ENCODE assay signal across 15 mouse cellular contexts in the genomic region with DNA sequence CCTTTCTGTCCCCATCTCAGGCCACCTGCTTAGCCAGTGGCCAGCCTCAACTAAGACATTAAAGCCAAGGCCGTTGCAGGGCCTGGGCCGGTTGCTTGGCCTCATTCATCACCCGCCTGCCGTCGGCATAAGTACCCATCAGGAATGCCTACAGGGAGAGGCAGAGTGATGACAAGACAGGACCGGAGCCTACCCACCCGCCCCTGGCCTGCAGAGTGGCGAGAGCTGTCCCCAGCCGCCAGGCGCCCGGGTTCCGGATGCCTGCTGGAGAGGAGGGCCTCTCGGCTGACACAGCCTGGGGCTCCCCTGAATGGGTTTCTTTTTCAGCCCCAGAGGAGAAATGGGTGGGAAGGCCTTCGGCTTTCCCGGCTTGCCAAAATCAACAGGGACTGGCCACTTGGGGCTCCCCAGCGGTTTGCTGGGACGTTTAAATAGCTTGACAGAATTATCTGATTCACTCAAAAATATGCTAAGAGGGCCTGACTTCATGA. TPM values are rescaled to one million over a fixed set of nuclear protein-coding genes. Genes with fewer than 3 reads are reported as not detected.
DNase-seq lines count a peak whose midpoint lies in the region; ATAC-seq and TF ChIP-seq lines count a peak whose summit lies in the region.
"Had no signal": no experiment of that assay in that cellular context is flagged by ENCODE, and none has a peak within 500 bp of the region (broad histone marks: within the 10 kb centered on the region; RNA-seq: fewer than 3 reads in every experiment).

No protein-coding gene starts in this region.

- no peak overlapping the region for H3K9ac ChIP-seq in heart, postnatal 0 days (replicated peaks; ENCODE audit: low read depth, low read length)
- H3K9ac ChIP-seq: embryonic facial prominence, embryonic 15.5 days; midbrain, embryonic 13.5 days; neural tube, embryonic 12.5 days had no signal

- 0 out of 2 replicates have a peak, but pooled peaks cover 4% of the 10 kb centered on the region for H3K27me3 ChIP-seq in heart, postnatal 0 days (ENCODE audit: control insufficient read depth, insufficient read depth, low read length)
- peaks cover 76% of the 10 kb centered on the region for H3K27me3 ChIP-seq in limb, embryonic 10.5 days (ENCODE audit: low read depth, poor library complexity, severe bottlenecking)
- H3K27me3 ChIP-seq: embryonic facial prominence, embryonic 15.5 days; midbrain, embryonic 13.5 days; neural tube, embryonic 12.5 days had no signal

- peak; percentile 39; the same call in 1 of the 2 replicates for ATAC-seq in heart, postnatal 0 days (ENCODE audit: insufficient read depth, low read depth)
- no peak for ATAC-seq in erythroblast, adult 5-6 weeks (replicated peaks; ENCODE audit: low FRiP score, poor library complexity, severe bottlenecking)
- ATAC-seq: CD4-positive, CD25-positive, alpha-beta regulatory T cell, adult 4 months; midbrain, embryonic 13.5 days had no signal

- H3K9me3 ChIP-seq in heart, postnatal 0 days (replicated peaks; ENCODE audit: control insufficient read depth, low read length): no peaks in the 10 kb centered on the region
- no peaks in the 10 kb centered on the region for H3K9me3 ChIP-seq in limb, embryonic 10.5 days (replicated peaks)
- H3K9me3 ChIP-seq: embryonic facial prominence, embryonic 15.5 days; midbrain, embryonic 13.5 days; neural tube, embryonic 12.5 days had no signal

- 31% methylated on average over 17 of the region's 17 CpGs for WGBS in heart, postnatal 0 days
- WGBS in limb, embryonic 10.5 days: 60% methylated on average over 17 of the region's 17 CpGs

- H3K4me2 ChIP-seq in heart, postnatal 0 days (ENCODE audit: low read depth, low read length): no peak overlapping the region
- H3K4me2 ChIP-seq: embryonic facial prominence, embryonic 15.5 days; midbrain, embryonic 13.5 days; neural tube, embryonic 12.5 days had no signal

- H3K4me3 ChIP-seq in heart, postnatal 0 days (ENCODE audit: low read depth, low read length): no peak overlapping the region
- H3K4me3 ChIP-seq in limb, embryonic 10.5 days: no peak overlapping the region
- H3K4me3 ChIP-seq: embryonic facial prominence, embryonic 15.5 days; midbrain, embryonic 13.5 days; neural tube, embryonic 12.5 days had no signal

- peak; percentile 91 for DNase-seq in heart, adult 11 months
- no peak for DNase-seq in heart, adult 8-10 months (ENCODE audit: low spot score)
- DNase-seq in adrenal gland, postnatal 14 days: peak; percentile 21
- no peak for DNase-seq in heart, postnatal 0 days (ENCODE audit: low spot score)
- DNase-seq in limb, embryonic 10.5 days (ENCODE audit: low spot score): no peak
- no peak for DNase-seq in right cerebral cortex, adult 18-20 months
- DNase-seq: lung, postnatal 36 days; retina, postnatal 1 day; thymus, adult 18-20 months had no signal

- H3K27ac ChIP-seq in heart, postnatal 0 days (ENCODE audit: low read depth): no peak overlapping the region
- H3K27ac ChIP-seq in limb, embryonic 10.5 days: peak overlapping the region; percentile 56; the same call in 1 of the 2 replicates
- H3K27ac ChIP-seq: embryonic facial prominence, embryonic 15.5 days; midbrain, embryonic 13.5 days; neural tube, embryonic 12.5 days had no signal

- TF ChIP-seq EP300 in heart, postnatal 0 days (IDR thresholded peaks at IDR 0.05; ENCODE audit: low read depth): no peak

- H3K4me1 ChIP-seq in heart, postnatal 0 days (ENCODE audit: control insufficient read depth, insufficient read depth): 0 out of 2 replicates have a peak, but pooled peaks cover 7% of the 10 kb centered on the region
- H3K4me1 ChIP-seq in limb, embryonic 10.5 days: peaks cover 73% of the 10 kb centered on the region

- no peak for TF ChIP-seq CTCF in heart, postnatal 0 days (IDR thresholded peaks at IDR 0.05; ENCODE audit: low read depth)

- H3K36me3 ChIP-seq in heart, postnatal 0 days (replicated peaks; ENCODE audit: control insufficient read depth, insufficient read depth, low read length): no peaks in the 10 kb centered on the region
- H3K36me3 ChIP-seq in limb, embryonic 10.5 days: no peaks in the 10 kb centered on the region
- H3K36me3 ChIP-seq: midbrain, embryonic 13.5 days; neural tube, embryonic 12.5 days had no signal

RNA-seq across cellular contexts. Expression of a gene that starts 55.1 kb away (rescaled TPM):
- total RNA-seq in heart, adult 8-10 months (2022): not detected
- 0.26 TPM in 1 of 2 replicates, not detected in the other for total RNA-seq in adrenal gland, postnatal 14 days (2021)
- not detected in 2 replicates for total RNA-seq in heart, postnatal 0 days (2014; rRNA removed; ENCODE audit: low replicate concordance)
- not detected in 2 replicates for polyA plus RNA-seq in heart, postnatal 0 days (2015; fragmentation: Nextera tagmentation; extraction: Ambion mirVana)
- 0.21 and 0.36 TPM in 2 replicates for polyA plus RNA-seq in limb, embryonic 10.5 days (2016; fragmentation: Nextera tagmentation; extraction: Ambion mirVana)
- not detected in 2 replicates for total RNA-seq in erythroblast, adult 5-6 weeks (2015; ENCODE audit: low replicate concordance)
- total RNA-seq in erythroblast, adult 5-6 weeks (2017; ENCODE audit: low replicate concordance): not detected in 2 replicates
- total RNA-seq: liver, adult 2 months had no signal
- polyA plus RNA-seq: CD4-positive, CD25-positive, alpha-beta regulatory T cell, adult 4 months; liver, adult 2 months had no signal

Comparison
In these comparisons a context has a peak if more than half of its experiments do, and no peak if none do; other contexts are left out.
1. DNase-seq: peak in heart, adult 11 months (single experiment) and adrenal gland, postnatal 14 days (single experiment); none in heart, adult 8-10 months (single experiment), heart, postnatal 0 days (single experiment), limb, embryonic 10.5 days (single experiment) and right cerebral cortex, adult 18-20 months (single experiment).